Mouse (Mus musculus) heart, embryonic 12.5 days (tissue): ENCODE results near the gene Cypt14. TPM values are rescaled to one million over a fixed set of nuclear protein-coding genes. Genes with fewer than 3 reads are reported as not detected.
"Not testable (repeated sequence)": the region's sequence is repeated elsewhere in the genome, so short reads cannot be mapped to it uniquely, and the experiment has no call there.

ENCODE experiments used
- ATAC-seq: fragments of 200-750 bp; cut with Nextera tagmentation; 2 replicates; pipeline ENCODE4 v1.8.0; 2017; ENCODE audit warnings: moderate TSS enrichment, moderate library complexity; ENCODE audit not compliant: insufficient number of reproducible peaks, low FRiP score
- H3K27ac ChIP-seq: fragments of 300-500 bp; sonication (generic); 2 replicates; pipeline ENCODE4 v1.5.1; 2016; ENCODE audit warnings: mild to moderate bottlenecking, moderate library complexity; ENCODE audit not compliant: poor library complexity, severe bottlenecking
- H3K27me3 ChIP-seq: fragments of 300-500 bp; sonication (generic); replicated peaks from 2 replicates; pipeline ENCODE4 v1.6.1; 2016; ENCODE audit warnings: mild to moderate bottlenecking, moderate library complexity
- H3K36me3 ChIP-seq: fragments of 300-500 bp; sonication (generic); 2 replicates; pipeline ENCODE4 v1.6.1; 2016; ENCODE audit warnings: mild to moderate bottlenecking, moderate library complexity
- H3K4me1 ChIP-seq: fragments of 300-500 bp; sonication (generic); replicated peaks from 2 replicates; pipeline ENCODE4 v1.6.1; 2016; ENCODE audit warnings: mild to moderate bottlenecking
- H3K4me2 ChIP-seq: fragments of 300-500 bp; sonication (generic); 2 replicates; pipeline ENCODE4 v1.6.1; 2016; ENCODE audit warnings: mild to moderate bottlenecking, moderate library complexity
- H3K4me3 ChIP-seq: fragments of 300-500 bp; sonication (generic); 2 replicates; pipeline ENCODE4 v1.5.1; 2016; ENCODE audit warnings: mild to moderate bottlenecking
- H3K9ac ChIP-seq: fragments of 300-500 bp; sonication (generic); 2 replicates; pipeline ENCODE4 v1.6.1; 2016; ENCODE audit warnings: mild to moderate bottlenecking, moderate library complexity
- H3K9me3 ChIP-seq: fragments of 300-500 bp; sonication (generic); replicated peaks from 2 replicates; pipeline ENCODE4 v1.6.1; 2016; ENCODE audit warnings: mild to moderate bottlenecking, moderate library complexity
- whole genome bisulfite sequencing: fragments of 180-500 bp; shearing (Covaris S2); methylation state at CpG from one replicate; pipeline ENCODE4 v1.1.7; 2016; 5-methylcytosine and 5-hydroxymethylcytosine counted together
- polyA plus RNA-seq: library from polyadenylated mRNA; unstranded; fragments of >200 nt; fragmentation: Nextera tagmentation; extraction: Ambion mirVana; gene quantifications from 2 replicates; pipeline ENCODE4 v1.2.1, GENCODE M21; 2016

The Cypt14 gene
- not detected in 2 replicates for polyA plus RNA-seq

GRCm38 (mm10) chrX:39863504-39863903 lies at the start of gene Cypt14:
TSS of gene Cypt14 (minus strand) at chrX:39863604.
- H3K27ac ChIP-seq, H3K9ac ChIP-seq, H3K9me3 ChIP-seq, H3K27me3 ChIP-seq, H3K4me3 ChIP-seq, H3K36me3 ChIP-seq, H3K4me1 ChIP-seq, ATAC-seq, H3K4me2 ChIP-seq: not testable (repeated sequence)
- WGBS = 80% methylated on average over 2 of the region's 2 CpGs
